Mouse (Mus musculus): ENCODE data around the gene Cd8b1. TPM values are rescaled to one million over a fixed set of nuclear protein-coding genes. Genes with fewer than 3 reads are reported as not detected.
"Not testable (repeated sequence)": the region's sequence is repeated elsewhere in the genome, so short reads cannot be mapped to it uniquely, and the experiment has no call there.

Cd8b1 gene
- polyA plus RNA-seq, 1 experiment from 2014 or later = not detected

DNA sequence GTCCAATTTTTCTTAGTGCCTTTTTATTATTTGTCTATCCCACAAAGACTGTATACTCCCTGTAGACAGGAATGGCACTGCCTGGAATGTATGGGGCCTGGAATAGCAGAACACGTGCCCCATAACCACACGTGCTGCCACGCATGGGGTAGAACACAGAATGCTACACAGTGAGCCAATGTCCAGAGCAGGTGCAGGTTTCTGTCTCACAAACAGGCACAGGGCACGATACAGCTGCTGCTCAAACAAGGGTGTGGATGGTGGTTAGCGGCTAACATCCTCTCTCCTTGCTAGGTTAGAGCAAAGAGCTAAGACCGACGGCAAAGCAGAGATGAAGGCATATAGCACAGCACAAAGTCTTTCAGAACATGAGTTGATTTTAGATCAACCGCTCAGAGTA is 15.1 kb upstream of the Cd8b1 start:
- no peak for ATAC-seq (replicated peaks; ENCODE audit: low FRiP score)

DNA sequence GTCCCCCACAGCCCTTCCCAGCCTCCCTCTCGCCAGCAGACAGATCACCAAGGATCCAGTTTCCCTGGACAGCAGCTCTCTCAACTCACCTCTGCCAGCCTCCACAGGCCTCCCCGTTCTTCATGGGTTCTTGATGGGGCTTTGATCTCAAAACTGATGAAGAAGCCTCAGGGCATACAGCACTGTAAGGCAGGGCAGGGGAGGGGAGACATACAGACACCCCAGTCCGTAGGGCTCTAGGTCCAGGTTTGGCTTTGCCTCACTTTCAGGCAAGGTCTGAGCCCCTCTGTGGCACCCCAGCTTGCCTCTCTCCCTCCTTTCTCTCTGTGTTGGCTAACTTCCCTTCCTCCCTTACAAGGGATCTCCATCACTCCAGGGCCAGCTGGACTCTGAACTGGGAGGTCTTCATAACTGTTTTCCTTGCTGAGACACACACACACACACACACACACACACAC is 733 bp upstream of the Cd8b1 start, which contains the start of gene Smyd1:
Smyd1 (minus strand) TSS at position 408 of the 458 bp plus-strand sequence.
- 72% methylated on average over 3 of the region's 3 CpGs for WGBS
- Histone ChIP-seq H3K36me3 (ENCODE audit: control insufficient read depth, insufficient read depth, low read length) (no peaks in the 10 kb centered on the region), H3K27me3 (replicated peaks; ENCODE audit: control insufficient read depth, insufficient read depth, low read length) (no peaks in the 10 kb centered on the region), H3K4me2 (no peak within 1 kb of the TSS), H3K4me3 (ENCODE audit: low read depth, low read length) (no peak within 1 kb of the TSS), H3K9me3 (ENCODE audit: control insufficient read depth, low read length) (no peaks in the 10 kb centered on the region), H3K4me1 (replicated peaks; ENCODE audit: control insufficient read depth, insufficient read depth, low read length) (no peaks in the 10 kb centered on the region), H3K27ac (ENCODE audit: low read depth, low read length) (no peak within 1 kb of the TSS), H3K9ac (ENCODE audit: low read depth, low read length) (no peak within 1 kb of the TSS)
- DNase-seq (ENCODE audit: low spot score) (no peak), ATAC-seq (replicated peaks; ENCODE audit: low FRiP score) (no peak)

More for the DNA sequence above, 15.1 kb upstream of the Cd8b1 start:
- H3K27ac ChIP-seq (ENCODE audit: low read depth, low read length) = no peak overlapping the region
- H3K4me3 ChIP-seq (ENCODE audit: low read depth, low read length) = no peak overlapping the region
- no peaks in the 10 kb centered on the region for H3K4me1 ChIP-seq (replicated peaks; ENCODE audit: control insufficient read depth, insufficient read depth, low read length)
- no peak overlapping the region for H3K4me2 ChIP-seq
- H3K36me3 ChIP-seq (ENCODE audit: control insufficient read depth, insufficient read depth, low read length) = no peaks in the 10 kb centered on the region
- 88% methylated on average over 8 of the region's 8 CpGs for WGBS
- H3K9ac ChIP-seq (ENCODE audit: low read depth, low read length) = no peak overlapping the region
- H3K27me3 ChIP-seq (replicated peaks; ENCODE audit: control insufficient read depth, insufficient read depth, low read length) = no peaks in the 10 kb centered on the region
- DNase-seq (ENCODE audit: low spot score) = no peak
- no peaks in the 10 kb centered on the region for H3K9me3 ChIP-seq (ENCODE audit: control insufficient read depth, low read length)

DNA sequence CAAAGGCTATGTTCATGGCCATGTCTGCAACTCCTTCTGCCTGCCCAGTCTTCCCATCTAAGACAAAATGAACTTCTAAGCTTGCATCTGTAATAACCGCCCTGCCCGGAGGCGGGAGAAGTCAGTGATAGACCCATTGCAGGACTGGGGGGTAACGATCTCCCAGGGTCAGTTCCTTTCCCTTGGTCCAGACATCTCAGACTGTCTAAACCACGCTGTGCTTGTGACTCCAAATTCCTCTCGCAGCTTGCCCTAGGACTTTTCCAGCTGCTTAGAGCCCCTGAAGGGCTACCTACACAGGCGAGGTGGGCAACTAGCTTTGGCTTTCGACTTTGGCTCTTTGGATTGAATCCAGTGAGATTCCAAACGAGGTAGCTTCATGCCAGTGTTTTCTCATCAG is 2.2 kb downstream of the Cd8b1 start:
- 82% methylated on average over 9 of the region's 9 CpGs for WGBS

DNA sequence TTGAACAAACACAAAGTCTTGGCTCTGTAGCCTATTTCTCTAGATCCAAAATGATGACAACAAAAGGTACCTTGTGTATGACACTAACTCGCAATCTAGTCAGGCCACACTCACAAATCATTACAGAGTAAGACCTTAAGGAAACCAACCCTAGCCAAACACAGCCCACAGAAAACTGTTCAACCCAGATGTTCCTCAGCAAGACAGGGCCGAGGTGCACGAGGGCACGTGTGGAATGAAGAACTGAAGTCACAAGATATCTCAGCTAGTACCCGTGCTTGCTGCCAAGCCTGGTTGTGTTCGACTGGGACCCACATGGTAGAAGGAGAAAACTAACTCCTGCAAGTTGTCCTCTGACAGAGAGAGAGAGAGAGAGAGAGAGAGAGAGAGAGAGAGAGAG is 7.3 kb downstream of the Cd8b1 start:
- Histone ChIP-seq H3K27me3 (replicated peaks; ENCODE audit: control insufficient read depth, insufficient read depth, low read length) (no peaks in the 10 kb centered on the region), H3K9me3 (ENCODE audit: control insufficient read depth, low read length) (no peaks in the 10 kb centered on the region), H3K4me1 (replicated peaks; ENCODE audit: control insufficient read depth, insufficient read depth, low read length) (no peaks in the 10 kb centered on the region), H3K4me2 (no peak overlapping the region), H3K9ac (ENCODE audit: low read depth, low read length) (no peak overlapping the region), H3K27ac (ENCODE audit: low read depth, low read length) (no peak overlapping the region), H3K4me3 (ENCODE audit: low read depth, low read length) (no peak overlapping the region), H3K36me3 (ENCODE audit: control insufficient read depth, insufficient read depth, low read length) (no peaks in the 10 kb centered on the region)
- 73% methylated on average over 6 of the region's 6 CpGs for WGBS
- ATAC-seq (replicated peaks; ENCODE audit: low FRiP score) (no peak), DNase-seq (ENCODE audit: low spot score) (no peak)

More for the DNA sequence above, 2.2 kb downstream of the Cd8b1 start:
- Histone ChIP-seq H3K4me2 (no peak overlapping the region), H3K36me3 (ENCODE audit: control insufficient read depth, insufficient read depth, low read length) (no peaks in the 10 kb centered on the region), H3K9me3 (ENCODE audit: control insufficient read depth, low read length) (no peaks in the 10 kb centered on the region), H3K4me1 (replicated peaks; ENCODE audit: control insufficient read depth, insufficient read depth, low read length) (no peaks in the 10 kb centered on the region), H3K27ac (ENCODE audit: low read depth, low read length) (no peak overlapping the region), H3K27me3 (replicated peaks; ENCODE audit: control insufficient read depth, insufficient read depth, low read length) (no peaks in the 10 kb centered on the region), H3K4me3 (ENCODE audit: low read depth, low read length) (no peak overlapping the region), H3K9ac (ENCODE audit: low read depth, low read length) (no peak overlapping the region)
- DNase-seq (ENCODE audit: low spot score) (no peak), ATAC-seq (replicated peaks; ENCODE audit: low FRiP score) (no peak)

DNA sequence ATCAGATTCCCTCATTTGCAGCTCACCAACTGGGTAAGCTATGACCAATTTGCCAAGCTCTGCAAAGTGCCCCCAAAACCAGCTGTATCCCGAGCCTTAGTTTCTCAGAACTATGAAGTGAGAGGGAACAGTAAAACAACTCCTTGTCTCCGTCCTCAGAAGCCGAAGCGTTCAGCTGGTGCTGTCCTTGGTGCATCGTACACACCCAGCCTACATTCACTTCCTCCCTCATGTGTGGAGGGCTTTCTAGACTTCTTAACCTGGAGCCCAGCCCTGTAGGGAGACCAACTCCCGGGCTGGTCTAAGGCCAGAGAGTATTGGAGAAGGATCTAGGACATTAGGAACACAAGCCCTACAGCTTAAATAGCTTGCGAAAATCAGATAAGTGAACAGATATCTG is 7.9 kb downstream of the Cd8b1 start:
- ATAC-seq (replicated peaks; ENCODE audit: low FRiP score) = no peak
- 73% methylated on average over 7 of the region's 7 CpGs for WGBS

DNA sequence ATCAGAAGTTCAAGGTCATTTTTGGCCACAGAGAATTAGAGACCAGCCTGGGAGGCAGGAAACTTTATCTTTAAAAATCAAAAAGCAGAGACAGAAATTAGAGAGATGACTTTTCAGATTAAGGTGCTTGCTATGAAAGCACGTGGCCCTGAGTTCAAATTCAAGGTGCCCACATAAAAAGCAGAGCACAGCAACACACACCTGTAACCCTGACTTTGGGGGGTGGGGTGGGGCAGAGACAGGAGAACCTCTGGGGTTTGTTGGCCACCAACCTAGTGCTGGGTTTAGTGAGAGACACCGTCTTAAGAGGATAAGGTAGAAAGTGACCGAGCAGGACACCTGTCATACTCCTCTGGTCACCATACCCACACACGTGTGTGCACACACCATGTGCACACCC is 8.9 kb downstream of the Cd8b1 start:
- H3K27me3 ChIP-seq (replicated peaks; ENCODE audit: control insufficient read depth, insufficient read depth, low read length); H3K36me3 ChIP-seq (ENCODE audit: control insufficient read depth, insufficient read depth, low read length); H3K9ac ChIP-seq (ENCODE audit: low read depth, low read length); H3K4me1 ChIP-seq (replicated peaks; ENCODE audit: control insufficient read depth, insufficient read depth, low read length); H3K27ac ChIP-seq (ENCODE audit: low read depth, low read length); DNase-seq (ENCODE audit: low spot score); H3K9me3 ChIP-seq (ENCODE audit: control insufficient read depth, low read length); H3K4me3 ChIP-seq (ENCODE audit: low read depth, low read length); H3K4me2 ChIP-seq; ATAC-seq (replicated peaks; ENCODE audit: low FRiP score): not testable (repeated sequence)
- 78% methylated on average over 1 of the region's 4 CpGs for WGBS

More for the DNA sequence above, 7.9 kb downstream of the Cd8b1 start:
- no peaks in the 10 kb centered on the region for H3K4me1 ChIP-seq (replicated peaks; ENCODE audit: control insufficient read depth, insufficient read depth, low read length)
- no peak overlapping the region for H3K4me2 ChIP-seq
- no peaks in the 10 kb centered on the region for H3K36me3 ChIP-seq (ENCODE audit: control insufficient read depth, insufficient read depth, low read length)
- H3K9me3 ChIP-seq (ENCODE audit: control insufficient read depth, low read length) = no peaks in the 10 kb centered on the region
- no peak overlapping the region for H3K9ac ChIP-seq (ENCODE audit: low read depth, low read length)
- H3K27ac ChIP-seq (ENCODE audit: low read depth, low read length) = no peak overlapping the region
- no peak for DNase-seq (ENCODE audit: low spot score)
- no peak overlapping the region for H3K4me3 ChIP-seq (ENCODE audit: low read depth, low read length)
- H3K27me3 ChIP-seq (replicated peaks; ENCODE audit: control insufficient read depth, insufficient read depth, low read length) = no peaks in the 10 kb centered on the region

DNA sequence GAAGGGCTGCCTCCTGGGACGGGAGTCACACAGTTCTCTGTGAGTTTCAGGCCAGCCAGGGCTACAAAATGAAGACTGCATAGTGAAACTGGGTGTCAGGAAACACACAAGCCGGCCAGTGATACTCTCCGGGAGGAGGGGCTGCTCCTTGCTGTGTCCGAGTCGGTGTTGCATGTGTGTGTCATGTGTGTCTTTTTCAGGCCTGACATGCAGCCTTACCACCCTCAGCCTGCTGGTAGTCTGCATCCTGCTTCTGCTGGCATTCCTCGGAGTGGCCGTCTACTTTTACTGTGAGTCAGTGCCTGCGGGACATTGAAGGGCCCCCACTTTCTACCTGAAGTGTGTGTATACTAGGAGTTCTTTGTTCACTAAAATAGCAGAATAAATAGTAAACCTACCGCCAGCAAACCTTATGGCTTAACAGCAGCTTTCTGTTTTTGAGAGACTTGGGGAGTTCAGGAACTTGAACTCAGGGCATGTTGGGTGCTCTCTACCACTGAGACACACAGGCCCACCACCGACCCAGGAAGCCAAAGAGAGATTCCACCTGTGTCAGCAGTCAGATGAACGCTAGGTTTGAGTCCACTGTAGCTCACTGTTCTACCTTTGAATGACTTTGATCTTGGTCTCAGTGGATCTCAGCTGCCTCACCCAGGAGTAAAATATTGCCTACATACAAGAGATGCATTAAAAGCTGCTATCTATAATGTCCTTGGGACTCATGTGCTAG is 9.8 kb downstream of the Cd8b1 start:
- Histone ChIP-seq H3K27me3 (replicated peaks; ENCODE audit: control insufficient read depth, insufficient read depth, low read length) (no peaks in the 10 kb centered on the region), H3K4me3 (ENCODE audit: low read depth, low read length) (no peak overlapping the region), H3K27ac (ENCODE audit: low read depth, low read length) (no peak overlapping the region), H3K4me1 (replicated peaks; ENCODE audit: control insufficient read depth, insufficient read depth, low read length) (no peaks in the 10 kb centered on the region), H3K9ac (ENCODE audit: low read depth, low read length) (no peak overlapping the region), H3K9me3 (ENCODE audit: control insufficient read depth, low read length) (no peaks in the 10 kb centered on the region), H3K4me2 (no peak overlapping the region), H3K36me3 (ENCODE audit: control insufficient read depth, insufficient read depth, low read length) (no peaks in the 10 kb centered on the region)
- no peak for ATAC-seq (replicated peaks; ENCODE audit: low FRiP score)
- DNase-seq (ENCODE audit: low spot score) = no peak
- WGBS = 80% methylated on average over 11 of the region's 11 CpGs

DNA sequence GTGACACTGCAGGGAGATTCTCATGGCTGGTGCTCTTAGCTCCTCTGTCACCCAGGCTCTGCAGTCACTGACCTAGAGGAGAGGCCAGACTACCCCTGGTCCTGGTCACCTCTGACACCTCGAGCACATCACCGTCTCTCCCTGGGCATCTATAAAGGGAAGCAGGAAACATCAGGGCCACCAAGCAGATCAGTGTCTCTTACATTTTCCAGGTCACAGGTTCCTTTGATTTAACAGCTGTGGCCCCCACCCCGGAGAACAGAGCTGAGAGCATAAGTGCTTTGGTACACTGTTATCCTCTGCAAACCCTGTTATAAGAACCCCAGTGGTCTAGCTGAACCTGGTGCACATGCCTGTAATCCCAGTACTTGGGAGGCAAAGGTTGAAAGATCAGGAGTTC is 10.4 kb downstream of the Cd8b1 start:
- Histone ChIP-seq H3K27ac (ENCODE audit: low read depth, low read length) (no peak overlapping the region), H3K9ac (ENCODE audit: low read depth, low read length) (no peak overlapping the region), H3K9me3 (ENCODE audit: control insufficient read depth, low read length) (no peaks in the 10 kb centered on the region), H3K27me3 (replicated peaks; ENCODE audit: control insufficient read depth, insufficient read depth, low read length) (no peaks in the 10 kb centered on the region), H3K4me2 (no peak overlapping the region), H3K36me3 (ENCODE audit: control insufficient read depth, insufficient read depth, low read length) (no peaks in the 10 kb centered on the region), H3K4me1 (replicated peaks; ENCODE audit: control insufficient read depth, insufficient read depth, low read length) (no peaks in the 10 kb centered on the region), H3K4me3 (ENCODE audit: low read depth, low read length) (no peak overlapping the region)
- ATAC-seq (replicated peaks; ENCODE audit: low FRiP score) (no peak), DNase-seq (ENCODE audit: low spot score) (no peak)
- 76% methylated on average over 3 of the region's 3 CpGs for WGBS

DNA sequence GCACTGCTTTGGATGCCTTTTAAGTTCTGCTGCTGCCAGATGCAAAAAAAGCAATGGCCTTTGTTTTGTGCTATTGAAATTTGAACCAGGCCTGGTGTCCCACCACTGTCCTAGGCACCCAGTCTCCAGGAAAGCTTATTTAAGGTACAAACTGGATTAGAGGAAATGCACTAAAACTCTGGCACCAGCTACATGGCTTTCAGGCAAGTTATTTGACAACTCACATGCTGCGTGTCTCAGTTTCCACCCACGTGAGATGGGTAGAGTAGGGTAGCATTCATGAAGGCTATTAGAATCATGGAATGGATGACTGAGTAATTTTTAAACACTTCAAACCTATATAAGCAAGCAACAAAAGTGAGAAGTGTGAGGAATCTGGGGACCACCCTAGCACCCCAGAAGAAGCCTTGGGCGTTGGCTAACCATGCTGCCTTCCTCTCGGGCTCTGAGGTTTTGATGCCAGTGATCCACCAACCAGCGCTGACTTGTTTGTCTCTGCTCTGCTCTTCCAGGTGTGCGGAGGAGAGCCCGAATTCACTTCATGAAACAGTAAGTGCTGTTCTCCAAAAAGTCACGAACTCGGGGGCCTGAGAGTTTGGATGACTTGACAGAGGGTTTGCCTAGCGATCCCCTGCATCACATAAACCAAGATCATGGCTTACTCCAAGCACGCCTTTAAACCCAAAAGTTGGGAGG is 11.1 kb downstream of the Cd8b1 start:
- Histone ChIP-seq H3K9me3 (ENCODE audit: control insufficient read depth, low read length) (no peaks in the 10 kb centered on the region), H3K27ac (ENCODE audit: low read depth, low read length) (no peak overlapping the region), H3K4me2 (no peak overlapping the region), H3K4me1 (replicated peaks; ENCODE audit: control insufficient read depth, insufficient read depth, low read length) (no peaks in the 10 kb centered on the region), H3K27me3 (replicated peaks; ENCODE audit: control insufficient read depth, insufficient read depth, low read length) (no peaks in the 10 kb centered on the region), H3K36me3 (ENCODE audit: control insufficient read depth, insufficient read depth, low read length) (no peaks in the 10 kb centered on the region), H3K9ac (ENCODE audit: low read depth, low read length) (no peak overlapping the region), H3K4me3 (ENCODE audit: low read depth, low read length) (no peak overlapping the region)
- WGBS = 87% methylated on average over 11 of the region's 11 CpGs
- ATAC-seq (replicated peaks; ENCODE audit: low FRiP score) = no peak
- DNase-seq (ENCODE audit: low spot score) = no peak

Measured in liver, embryonic 11.5 days (tissue).